Comparison of ENCODE assay signal across 20 mouse cellular contexts in the genomic region with DNA sequence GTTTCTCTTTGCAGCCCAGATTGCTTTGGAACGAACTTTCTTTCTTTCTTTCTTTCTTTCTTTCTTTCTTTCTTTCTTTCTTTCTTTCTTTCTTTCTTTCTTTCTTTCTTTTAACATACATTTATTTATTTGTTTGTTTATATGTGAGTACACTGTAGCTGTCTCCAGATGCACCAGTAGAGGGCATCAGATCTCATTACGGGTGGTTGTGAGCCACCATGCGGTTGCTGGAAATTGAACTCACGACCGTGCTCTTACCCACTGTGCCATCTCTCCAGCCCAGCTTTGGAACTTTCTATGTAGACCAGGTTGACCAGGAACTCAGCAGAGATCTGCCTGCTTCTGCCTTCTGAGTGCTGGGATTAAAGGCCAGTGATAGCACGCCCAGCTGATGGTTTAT. TPM values are rescaled to one million over a fixed set of nuclear protein-coding genes. Genes with fewer than 3 reads are reported as not detected.
"Had no signal": no experiment of that assay in that cellular context is flagged by ENCODE, and none has a peak within 500 bp of the region (broad histone marks: within the 10 kb centered on the region; RNA-seq: fewer than 3 reads in every experiment).

No protein-coding gene starts in this region.

RNA-seq across cellular contexts. Expression of a gene that starts 1.7 kb away (rescaled TPM):
- total RNA-seq: megakaryocyte, adult 5-6 weeks had no signal
- polyA plus RNA-seq: macrophage had no signal

RNA-seq across cellular contexts. Expression of a gene that starts 8.6 kb away (rescaled TPM):
- total RNA-seq: layer of hippocampus, adult 18-20 months; layer of hippocampus, postnatal 25 days; left cerebral cortex, adult 18-20 months; left cerebral cortex, postnatal 25 days; megakaryocyte, adult 5-6 weeks had no signal
- polyA plus RNA-seq: kidney, embryonic 15.5 days; limb, embryonic 10.5 days; limb, embryonic 13.5 days; liver, embryonic 12.5 days; liver, embryonic 16.5 days; lung, embryonic 14.5 days; lung, postnatal 0 days; macrophage; midbrain, embryonic 12.5 days; neural tube, embryonic 12.5 days; neural tube, embryonic 15.5 days; stomach, embryonic 14.5 days; stomach, postnatal 0 days; thymus, adult 2 months had no signal

RNA-seq across cellular contexts. Expression of a gene that starts 10.3 kb away (rescaled TPM):
- total RNA-seq: layer of hippocampus, adult 18-20 months; layer of hippocampus, postnatal 25 days; left cerebral cortex, adult 18-20 months; left cerebral cortex, postnatal 25 days; megakaryocyte, adult 5-6 weeks had no signal
- polyA plus RNA-seq: kidney, embryonic 15.5 days; limb, embryonic 10.5 days; limb, embryonic 13.5 days; liver, embryonic 12.5 days; liver, embryonic 16.5 days; lung, embryonic 14.5 days; lung, postnatal 0 days; macrophage; midbrain, embryonic 12.5 days; midbrain, embryonic 15.5 days; neural tube, embryonic 12.5 days; neural tube, embryonic 15.5 days; stomach, embryonic 14.5 days; stomach, postnatal 0 days; thymus, adult 2 months had no signal

RNA-seq across cellular contexts. Expression of a gene that starts 10.4 kb away (rescaled TPM):
- total RNA-seq: layer of hippocampus, adult 18-20 months; layer of hippocampus, postnatal 25 days; left cerebral cortex, adult 18-20 months; left cerebral cortex, postnatal 25 days; megakaryocyte, adult 5-6 weeks had no signal
- polyA plus RNA-seq: kidney, embryonic 15.5 days; limb, embryonic 10.5 days; limb, embryonic 13.5 days; liver, embryonic 12.5 days; liver, embryonic 16.5 days; lung, embryonic 14.5 days; lung, postnatal 0 days; macrophage; midbrain, embryonic 12.5 days; midbrain, embryonic 15.5 days; neural tube, embryonic 12.5 days; stomach, embryonic 14.5 days; stomach, postnatal 0 days; thymus, adult 2 months had no signal
